Mouse (Mus musculus) ES-E14 (cell line): ENCODE results near the gene Cachd1. TPM values are rescaled to one million over a fixed set of nuclear protein-coding genes. Genes with fewer than 3 reads are reported as not detected.

Experiments
- DNase-seq: peaks from one replicate; pipeline ENCODE4 v3.0.0-alpha.2; 2013; ENCODE audit warnings: low read depth, low spot score
- H3K27ac ChIP-seq: 2 replicates; pipeline ENCODE4 v1.5.1; 2012; ENCODE audit warnings: low read depth, mild to moderate bottlenecking, low read length, moderate library complexity, mixed read lengths; ENCODE audit not compliant: poor library complexity, insufficient read depth, severe bottlenecking
- H3K36me3 ChIP-seq: 2 replicates; pipeline ENCODE4 v1.6.1; 2012; ENCODE audit warnings: mild to moderate bottlenecking, low read length, moderate library complexity, mixed read lengths; ENCODE audit not compliant: control insufficient read depth, poor library complexity, insufficient read depth, severe bottlenecking
- H3K4me1 ChIP-seq, 2 experiments: fragments of 150-350 bp in 1 of 2; sonication (generic) in 1 of 2; 2 replicates each; pipeline ENCODE4 v1.6.1; 2012; ENCODE audit warnings: low read length in 2 of 2, mild to moderate bottlenecking in 1 of 2, mixed read lengths in 1 of 2; ENCODE audit not compliant: control insufficient read depth in 2 of 2, insufficient read depth in 2 of 2, poor library complexity in 1 of 2
- H3K4me3 ChIP-seq, 2 experiments: fragments of 150-350 bp in 1 of 2; sonication (generic) in 1 of 2; 2 replicates each; pipeline ENCODE4 v1.5.1; 2012; ENCODE audit warnings: low read length in 2 of 2, low read depth in 1 of 2, mild to moderate bottlenecking in 1 of 2, mixed read lengths in 1 of 2; ENCODE audit not compliant: insufficient read depth in 1 of 2, poor library complexity in 1 of 2, severe bottlenecking in 1 of 2
- H3K9ac ChIP-seq: 2 replicates; pipeline ENCODE4 v1.6.1; 2012; ENCODE audit warnings: low read depth, mild to moderate bottlenecking, low read length, mixed read lengths; ENCODE audit not compliant: poor library complexity, insufficient read depth, severe bottlenecking
- H3K9me3 ChIP-seq: fragments of 150-350 bp; sonication (generic); 2 replicates; pipeline ENCODE4 v1.6.1; 2012; ENCODE audit warnings: low read depth, mild to moderate bottlenecking, low read length; ENCODE audit not compliant: control insufficient read depth, insufficient read depth
- CHD2 ChIP-seq: IDR thresholded peaks from 2 replicates; pipeline ENCODE4 v1.6.1; 2014; ENCODE audit warnings: mild to moderate bottlenecking, low read depth, low read length, inconsistent platforms
- HCFC1 ChIP-seq: IDR thresholded peaks from 2 replicates; pipeline ENCODE4 v1.6.1; 2012; ENCODE audit warnings: low read length, inconsistent platforms, borderline replicate concordance; ENCODE audit not compliant: insufficient read depth
- MAFK ChIP-seq: IDR thresholded peaks from 2 replicates; pipeline ENCODE4 v1.6.1; 2014; ENCODE audit warnings: mild to moderate bottlenecking, low read depth, low read length, inconsistent platforms; ENCODE audit not compliant: insufficient read depth
- ZC3H11A ChIP-seq: IDR thresholded peaks from 2 replicates; pipeline ENCODE4 v1.6.1; 2012; ENCODE audit warnings: low read depth, mild to moderate bottlenecking, inconsistent platforms, low read length, borderline replicate concordance
- ZNF384 ChIP-seq: IDR thresholded peaks from 2 replicates; pipeline ENCODE4 v1.6.1; 2012; ENCODE audit warnings: low read depth, low read length, inconsistent platforms
- in situ Hi-C, 2 experiments: fragments of 600-800 bp; cut with MboI; formaldehyde crosslinking; loops; one replicate each; pipeline ENCODE4 v1.15.1; 2025; ENCODE audit warnings: low sequenced_read_pairs in 2 of 2, inconsistent platforms in 1 of 2; ENCODE audit not compliant: unreplicated experiment in 2 of 2
- total RNA-seq: library from RNA; depleted of rRNA; stranded (reverse); fragments of 300-350 nt; gene quantifications from 2 replicates; pipeline ENCODE4 v1.2.3, GENCODE M21; 2012

Cachd1 gene
- total RNA-seq, 1 experiment = 7.6 TPM

- TF ChIP-seq MAFK = no peak
- TF ChIP-seq CHD2 = no peak
- TF ChIP-seq HCFC1 = no peak
- TF ChIP-seq ZNF384 = no peak
- no peak for TF ChIP-seq ZC3H11A
- DNase-seq = no peak
- no peak overlapping the region for H3K9ac ChIP-seq
- no peaks in the 10 kb centered on the region for H3K36me3 ChIP-seq
- no peak overlapping the region for H3K4me3 ChIP-seq
- no peak overlapping the region for H3K27ac ChIP-seq
- in situ Hi-C loops = no loop called here
- no peaks in the 10 kb centered on the region for H3K4me1 ChIP-seq
- no peaks in the 10 kb centered on the region for H3K9me3 ChIP-seq
Measured at GRCm38 (mm10) chr4:100923598-100923997, 147.1 kb downstream of the Cachd1 start.

GRCm38 (mm10) chr4:100924276-100924675, 147.8 kb downstream of the Cachd1 start:
- no peak for TF ChIP-seq CHD2
- TF ChIP-seq MAFK = no peak
- no peak for TF ChIP-seq ZNF384
- no peak for TF ChIP-seq HCFC1
- TF ChIP-seq ZC3H11A = no peak
- Histone ChIP-seq H3K4me1 (no peaks in the 10 kb centered on the region), H3K36me3 (no peaks in the 10 kb centered on the region), H3K4me3 (no peak overlapping the region), H3K27ac (no peak overlapping the region), H3K9ac (no peak overlapping the region), H3K9me3 (no peaks in the 10 kb centered on the region)
- no peak for DNase-seq
- in situ Hi-C loops = no loop called here

GRCm38 (mm10) chr4:100925153-100925552, 148.7 kb downstream of the Cachd1 start:
- no peak for DNase-seq
- no peak overlapping the region for H3K4me3 ChIP-seq
- TF ChIP-seq CHD2 = no peak
- no peak for TF ChIP-seq HCFC1
- no peak for TF ChIP-seq MAFK
- TF ChIP-seq ZNF384 = no peak
- H3K9ac ChIP-seq = no peak overlapping the region
- in situ Hi-C loops = no loop called here
- H3K4me1 ChIP-seq = no peaks in the 10 kb centered on the region
- no peaks in the 10 kb centered on the region for H3K36me3 ChIP-seq
- no peaks in the 10 kb centered on the region for H3K9me3 ChIP-seq
- no peak overlapping the region for H3K27ac ChIP-seq

GRCm38 (mm10) chr4:100926608-100927007, 150.1 kb downstream of the Cachd1 start:
- DNase-seq = no peak

GRCm38 (mm10) chr4:100927059-100927458, 150.6 kb downstream of the Cachd1 start:
- DNase-seq = no peak

More at GRCm38 (mm10) chr4:100926608-100927007, 150.1 kb downstream of the Cachd1 start:
- H3K27ac ChIP-seq = no peak overlapping the region
- no peak overlapping the region for H3K4me3 ChIP-seq
- no peaks in the 10 kb centered on the region for H3K9me3 ChIP-seq
- no peaks in the 10 kb centered on the region for H3K36me3 ChIP-seq
- H3K4me1 ChIP-seq = no peaks in the 10 kb centered on the region
- in situ Hi-C loops = no loop called here
- no peak overlapping the region for H3K9ac ChIP-seq
- no peak for TF ChIP-seq MAFK

More at GRCm38 (mm10) chr4:100927059-100927458, 150.6 kb downstream of the Cachd1 start:
- TF ChIP-seq MAFK (no peak), ZNF384 (no peak), CHD2 (no peak), ZC3H11A (no peak), HCFC1 (no peak)
- Histone ChIP-seq H3K9ac (no peak overlapping the region), H3K9me3 (no peaks in the 10 kb centered on the region), H3K27ac (no peak overlapping the region), H3K4me1 (no peaks in the 10 kb centered on the region), H3K4me3 (no peak overlapping the region), H3K36me3 (no peaks in the 10 kb centered on the region)
- in situ Hi-C loops = no loop called here
